Mouse (Mus musculus): Measurements from ENCODE around the gene Filip1l.

- TF ChIP-seq POLR2A (IDR thresholded peaks at IDR 0.05; ENCODE audit: borderline replicate concordance, extremely low read depth, low read depth, low read length) (no peak), CTCF (IDR thresholded peaks at IDR 0.05; ENCODE audit: insufficient read depth, low read length) (no peak)
Observed at GRCm38 (mm10) chr16:57356454-57356853, 3.6 kb downstream of the Filip1l start.

Data from lung, adult 2 months (tissue).